Comparison of ENCODE assay signal across 8 mouse cellular contexts in the genomic region with DNA sequence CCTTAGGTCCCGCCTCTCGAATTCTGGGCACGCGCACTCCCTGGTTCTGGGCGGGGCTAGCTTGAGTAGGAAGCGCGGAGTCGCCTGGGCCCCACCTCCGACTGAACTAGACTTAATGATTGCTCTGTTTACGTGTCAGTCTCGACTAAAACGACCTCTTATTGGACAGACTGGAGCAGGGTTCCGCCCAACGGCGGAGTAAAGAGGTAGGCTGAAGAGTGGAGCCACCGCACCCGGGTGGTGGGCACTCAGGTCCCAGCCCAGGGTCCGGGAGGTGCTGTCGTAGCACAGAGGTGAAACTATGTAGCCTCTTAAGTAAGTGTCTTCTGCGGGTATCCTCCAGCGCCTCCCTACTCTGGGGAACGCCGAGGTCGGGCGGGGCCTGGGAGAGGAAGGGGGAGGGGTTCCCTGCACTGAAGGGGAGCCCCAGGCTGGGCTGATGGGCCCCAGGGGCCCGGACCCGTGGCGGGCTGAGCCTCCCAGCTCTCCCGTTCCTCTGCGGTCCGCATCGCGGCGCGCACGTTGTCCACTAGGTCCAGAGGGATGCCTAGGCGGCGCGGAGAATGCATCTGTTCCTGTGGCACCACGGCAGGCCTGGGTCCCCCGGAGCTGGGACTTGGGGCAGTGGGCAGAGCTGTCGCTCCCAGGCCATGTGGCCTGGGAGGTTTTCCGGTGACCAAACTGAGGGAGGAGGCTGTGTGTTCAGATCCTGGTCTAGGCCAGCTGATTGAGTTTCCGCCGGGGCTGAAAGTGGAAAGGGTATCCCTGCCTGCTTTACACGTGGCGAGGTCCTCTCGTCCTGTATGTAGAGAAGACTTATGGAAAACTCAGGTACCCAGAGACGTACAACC. TPM values are rescaled to one million over a fixed set of nuclear protein-coding genes. Genes with fewer than 3 reads are reported as not detected.
DNase-seq lines count a peak whose midpoint lies in the region; ATAC-seq lines count a peak whose summit lies in the region.

Gene Ankrd27 (plus strand): TSS at position 190 of the 851 bp plus-strand sequence.

- no peaks in the 10 kb centered on the region for H3K36me3 ChIP-seq in heart, embryonic 14.5 days (ENCODE audit: control insufficient read depth, insufficient read depth, low read length)
- no peaks in the 10 kb centered on the region for H3K36me3 ChIP-seq in liver, embryonic 13.5 days
- no peaks in the 10 kb centered on the region for H3K36me3 ChIP-seq in stomach, embryonic 16.5 days (ENCODE audit: control insufficient read depth, insufficient read depth, low read length)

- under 1% methylated on average over 49 of the region's 49 CpGs for WGBS in heart, embryonic 14.5 days
- under 1% methylated on average over 49 of the region's 49 CpGs for WGBS in liver, embryonic 13.5 days (ENCODE audit: insufficient replicate concordance)
- WGBS in stomach, embryonic 16.5 days: under 1% methylated on average over 49 of the region's 49 CpGs

- peaks cover 26% of the 10 kb centered on the region for H3K27me3 ChIP-seq in heart, embryonic 14.5 days (ENCODE audit: control insufficient read depth, insufficient read depth, low read length)
- H3K27me3 ChIP-seq in liver, embryonic 13.5 days: peaks cover 42% of the 10 kb centered on the region
- peaks cover 23% of the 10 kb centered on the region for H3K27me3 ChIP-seq in stomach, embryonic 16.5 days (ENCODE audit: control insufficient read depth, insufficient read depth, low read length)

- no peaks in the 10 kb centered on the region for H3K9me3 ChIP-seq in heart, embryonic 14.5 days (ENCODE audit: control insufficient read depth, low read length)
- no peaks in the 10 kb centered on the region for H3K9me3 ChIP-seq in liver, embryonic 13.5 days (replicated peaks)
- H3K9me3 ChIP-seq in stomach, embryonic 16.5 days (replicated peaks; ENCODE audit: control insufficient read depth, low read length): no peaks in the 10 kb centered on the region

- peaks cover 9 to 17% of the 10 kb centered on the region in 2 experiments for H3K4me1 ChIP-seq in heart, embryonic 14.5 days (ENCODE audit: control insufficient read depth in 2 of 2, insufficient read depth in 2 of 2, low read length in 2 of 2)
- peaks cover 62% of the 10 kb centered on the region for H3K4me1 ChIP-seq in liver, embryonic 13.5 days (replicated peaks)
- peaks cover 22% of the 10 kb centered on the region for H3K4me1 ChIP-seq in stomach, embryonic 16.5 days (ENCODE audit: control insufficient read depth, insufficient read depth, low read length)

- H3K4me3 ChIP-seq in heart, embryonic 14.5 days (ENCODE audit: control insufficient read depth in 1 of 2, insufficient read depth in 1 of 2, low read depth in 1 of 2, low read length in 2 of 2): peak within 1 kb of the TSS; percentile 85 to 87
- H3K4me3 ChIP-seq in liver, embryonic 13.5 days (replicated peaks): peak within 1 kb of the TSS; percentile 91
- H3K4me3 ChIP-seq in stomach, embryonic 16.5 days (replicated peaks; ENCODE audit: low read length): peak within 1 kb of the TSS; percentile 62

- peak within 1 kb of the TSS; percentile 84 for H3K9ac ChIP-seq in heart, embryonic 14.5 days (ENCODE audit: low read length)
- peak within 1 kb of the TSS; percentile 94 for H3K9ac ChIP-seq in liver, embryonic 13.5 days
- peak within 1 kb of the TSS; percentile 75 for H3K9ac ChIP-seq in stomach, embryonic 16.5 days (ENCODE audit: low read length)

- ATAC-seq in CD4-positive, CD25-positive, alpha-beta regulatory T cell, adult 4 months: peak; percentile 93
- peak; percentile 97 for ATAC-seq in heart, embryonic 14.5 days (ENCODE audit: insufficient number of reproducible peaks, insufficient read depth, low FRiP score, low read depth)
- ATAC-seq in liver, embryonic 13.5 days (ENCODE audit: low read depth): peak; percentile 94
- ATAC-seq in stomach, embryonic 16.5 days (ENCODE audit: insufficient read depth, low FRiP score): peak; percentile 97

- peak; percentile 90 for DNase-seq in c-Kit-negative CD71-positive TER-119-positive erythroid progenitor cells, embryonic 14.5 days (ENCODE audit: low read depth, low spot score)
- DNase-seq in fibroblast of lung, adult 2 months (ENCODE audit: low read depth): peak; percentile 94
- peak; percentile 97 for DNase-seq in kidney, postnatal 14 days
- peak; percentile 93 for DNase-seq in liver, embryonic 13.5 days
- peak; percentile 92 for DNase-seq in neural tube, embryonic 10.5 days (ENCODE audit: extremely low spot score, low spot score)

- peak within 1 kb of the TSS; percentile 100 for H3K4me2 ChIP-seq in heart, embryonic 14.5 days (ENCODE audit: low read length)
- peak within 1 kb of the TSS; percentile 98 for H3K4me2 ChIP-seq in liver, embryonic 13.5 days
- peak within 1 kb of the TSS; percentile 100 for H3K4me2 ChIP-seq in stomach, embryonic 16.5 days (ENCODE audit: low read depth, low read length)

- H3K27ac ChIP-seq in heart, embryonic 14.5 days (replicated peaks in 1 of 2; ENCODE audit: control insufficient read depth in 1 of 2, insufficient read depth in 1 of 2, low read depth in 2 of 2, low read length in 2 of 2): peak within 1 kb of the TSS; percentile 23 to 70; a peak in 2 of 4 replicates
- H3K27ac ChIP-seq in liver, embryonic 13.5 days: peak within 1 kb of the TSS; percentile 87
- peak within 1 kb of the TSS; percentile 68 for H3K27ac ChIP-seq in stomach, embryonic 16.5 days (ENCODE audit: low read length)

RNA-seq across cellular contexts. Expression of gene Ankrd27, which starts in this region (rescaled TPM):
- polyA plus RNA-seq in CD4-positive, CD25-positive, alpha-beta regulatory T cell, adult 4 months (2017; shearing (Covaris generic)): 10 to 100 TPM; 52.8 to 73.2 TPM
- polyA plus RNA-seq in heart, embryonic 14.5 days (2014; fragmentation: Nextera tagmentation; extraction: Ambion mirVana): 18.1 and 19.5 TPM in 2 replicates
- polyA plus RNA-seq in liver, embryonic 13.5 days (2015; fragmentation: Nextera tagmentation; extraction: Ambion mirVana): 26.1 and 31.7 TPM in 2 replicates
- polyA plus RNA-seq in stomach, embryonic 16.5 days (2015; fragmentation: Nextera tagmentation; extraction: Ambion mirVana): 38.0 and 41.3 TPM in 2 replicates

Comparison
In these comparisons a context has a peak if more than half of its experiments do, and no peak if none do; other contexts are left out.
1. Peak in every context shown above with its lines: DNase-seq, ATAC-seq, H3K4me3 ChIP-seq and H3K27ac ChIP-seq.